Mouse (Mus musculus) layer of hippocampus, adult 18-20 months (tissue): ENCODE measurements around the gene Rps21. TPM values are rescaled to one million over a fixed set of nuclear protein-coding genes. Genes with fewer than 3 reads are reported as not detected.

Experiments
- DNase-seq, 2 experiments: peaks; one replicate each; pipeline ENCODE4 v3.0.0; 2022; ENCODE audit warnings: low spot score in 2 of 2
- total RNA-seq, 2 experiments: library from RNA; stranded (reverse); gene quantifications; 2 replicates each; pipeline ENCODE4 v1.2.3; 2021

Gene Rps21
- total RNA-seq, 2 experiments from 2014 or later, result 772 to 807 TPM

DNA sequence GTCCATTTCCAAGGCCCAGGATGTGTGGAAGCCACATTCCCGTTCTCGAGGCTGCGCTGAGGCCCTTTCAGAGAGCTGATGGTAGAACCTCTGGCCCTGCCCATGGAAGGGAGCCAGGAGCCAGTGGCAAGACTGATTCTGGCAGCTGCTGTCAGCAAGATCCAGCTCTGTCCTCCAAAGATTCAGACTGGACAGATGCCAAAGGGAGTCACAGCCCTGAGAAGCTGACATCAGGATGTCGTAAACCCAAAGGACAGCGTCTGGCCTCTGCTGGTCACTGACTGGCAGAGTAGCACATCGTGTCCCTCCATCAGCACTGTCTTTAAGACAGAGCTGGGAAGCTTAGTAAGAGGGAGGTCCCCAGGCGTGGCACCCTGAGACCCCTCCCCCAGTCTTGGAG, 28.6 kb upstream of the Rps21 start:
- no peak for DNase-seq

DNA sequence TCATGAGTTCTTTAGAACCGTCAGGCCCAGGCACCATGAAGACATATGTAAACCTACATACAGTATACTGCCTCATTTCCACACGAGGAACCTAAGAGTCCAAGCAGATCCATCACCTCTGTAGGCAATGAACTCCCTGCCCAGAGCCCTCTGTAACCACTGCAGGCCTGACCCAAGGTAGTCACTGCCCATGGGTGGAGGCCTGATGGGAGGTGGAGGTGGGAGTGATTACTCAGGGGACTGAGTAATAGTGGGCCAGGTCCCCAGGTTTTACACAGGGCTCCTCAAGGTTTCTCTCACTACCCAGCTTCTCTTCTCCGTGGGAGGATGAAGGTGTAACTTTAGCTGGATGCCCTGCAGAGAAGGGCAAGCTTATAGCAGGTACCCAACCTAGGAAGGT, 28.0 kb upstream of the Rps21 start:
- no peak for DNase-seq

DNA sequence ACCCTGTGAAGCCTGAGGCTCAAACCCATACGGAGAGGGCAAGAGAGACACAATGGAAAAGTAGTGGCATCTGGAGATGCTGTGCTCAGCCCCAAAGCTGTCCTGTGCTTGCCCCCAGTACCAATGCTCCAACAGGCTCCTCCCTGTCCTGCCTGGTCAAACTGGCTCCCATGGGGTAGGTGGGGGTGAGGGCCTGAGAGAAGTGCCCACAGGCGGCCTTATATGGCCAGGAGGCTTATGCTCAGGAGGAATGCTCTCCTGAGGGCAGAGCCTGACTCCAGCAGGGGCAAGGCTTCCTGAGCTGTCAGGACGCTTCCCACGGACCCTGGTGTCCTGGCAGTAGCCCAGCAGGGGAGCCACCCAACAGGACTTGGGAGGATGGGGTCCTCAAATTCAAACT, 26.7 kb upstream of the Rps21 start:
- DNase-seq, result no peak

DNA sequence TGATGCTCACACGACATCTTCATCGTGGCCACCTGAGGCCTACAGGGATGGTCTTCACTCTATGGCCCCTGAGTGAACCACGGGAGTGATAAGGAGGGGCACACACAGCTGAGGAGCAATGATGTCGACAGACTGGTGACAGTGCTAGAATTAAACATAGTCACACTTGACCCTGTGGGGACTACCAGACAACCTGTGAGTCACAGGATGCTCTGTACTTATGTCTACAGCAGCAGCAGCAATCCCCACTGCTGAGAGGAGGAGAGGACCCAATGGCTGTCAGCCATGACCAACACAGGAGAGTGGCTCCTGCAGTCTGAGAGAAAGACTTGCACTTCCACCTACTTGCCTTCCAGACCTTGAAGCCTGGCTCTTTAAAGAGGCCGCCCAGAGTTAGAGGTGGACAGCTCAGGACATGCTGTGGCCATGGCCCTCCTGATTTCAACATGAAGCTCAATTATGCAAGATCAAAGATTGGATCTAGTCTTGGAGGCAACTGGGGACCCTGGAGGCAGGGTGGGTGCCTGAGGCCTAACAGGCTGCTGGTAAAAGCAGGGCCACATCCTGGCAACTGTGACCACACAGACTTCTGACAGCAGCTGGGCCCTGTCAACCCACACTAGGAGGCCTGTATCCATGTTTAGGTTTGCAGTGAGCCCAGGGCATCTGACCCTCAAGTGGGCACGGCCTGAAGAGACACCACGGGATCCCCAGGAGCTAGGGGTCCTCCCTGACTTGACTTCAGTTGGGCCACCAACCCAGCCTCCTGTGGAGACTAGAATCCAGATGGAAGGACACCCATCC, 23.9 kb upstream of the Rps21 start:
- DNase-seq, result no peak

DNA sequence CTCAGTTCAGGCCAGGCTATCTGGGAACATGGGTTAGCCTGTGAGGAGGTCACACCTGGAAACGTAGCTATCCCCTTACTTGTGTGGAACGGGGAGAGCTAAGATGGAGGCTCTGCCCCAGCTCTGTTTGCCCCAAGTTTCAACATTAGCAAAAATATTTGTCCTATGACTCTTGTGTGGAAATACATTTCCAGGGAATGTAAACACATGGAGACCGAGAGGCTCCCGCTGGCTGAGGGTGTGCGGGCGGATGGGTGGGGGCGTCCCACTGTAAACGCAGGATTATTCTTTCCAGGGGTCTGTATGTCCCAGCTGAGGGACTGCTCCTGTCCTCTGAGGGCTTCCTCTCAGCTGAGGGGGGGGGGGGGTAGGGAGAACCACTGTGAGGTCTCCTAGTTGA, 22.8 kb upstream of the Rps21 start:
- DNase-seq, result no peak

DNA sequence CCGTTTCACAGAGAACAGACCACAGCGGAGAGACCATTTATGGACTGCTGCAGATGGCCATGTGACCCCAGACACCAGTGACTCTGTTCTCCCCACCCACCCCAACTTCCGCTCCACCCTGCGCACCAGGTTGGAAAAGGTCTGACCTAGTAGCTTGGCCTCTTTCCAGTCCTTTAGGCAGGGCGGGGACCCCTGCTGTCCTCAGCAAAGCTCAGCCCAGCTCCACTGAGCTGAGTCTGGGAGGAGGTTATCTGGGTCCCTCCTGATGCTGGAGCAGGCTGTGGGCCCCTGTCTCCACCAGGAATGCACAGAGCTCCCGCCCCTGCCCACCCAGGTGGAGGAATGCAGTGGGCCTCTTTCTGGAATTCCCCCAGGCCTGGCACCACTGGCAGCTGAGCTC, 22.2 kb upstream of the Rps21 start:
- no peak for DNase-seq

DNA sequence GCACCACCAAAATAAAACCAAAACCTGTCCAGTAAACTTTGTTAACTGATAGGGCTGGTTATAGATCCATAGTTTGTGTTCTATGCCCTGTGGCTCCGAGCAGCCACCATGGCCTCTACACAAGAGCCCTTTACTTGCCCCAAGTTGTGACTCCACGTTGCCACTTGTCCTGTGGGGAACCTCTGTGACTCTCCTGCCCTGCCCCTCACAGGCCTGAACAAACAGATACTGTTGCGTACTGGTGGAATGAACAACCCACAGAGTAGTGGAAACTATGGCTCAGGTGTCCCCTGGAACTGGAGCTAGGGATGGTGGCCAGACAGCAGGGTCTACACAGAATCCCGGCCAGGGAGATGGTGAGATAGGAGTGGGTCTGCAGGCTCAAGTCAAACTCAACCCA, 21.4 kb upstream of the Rps21 start:
- DNase-seq, result no peak

DNA sequence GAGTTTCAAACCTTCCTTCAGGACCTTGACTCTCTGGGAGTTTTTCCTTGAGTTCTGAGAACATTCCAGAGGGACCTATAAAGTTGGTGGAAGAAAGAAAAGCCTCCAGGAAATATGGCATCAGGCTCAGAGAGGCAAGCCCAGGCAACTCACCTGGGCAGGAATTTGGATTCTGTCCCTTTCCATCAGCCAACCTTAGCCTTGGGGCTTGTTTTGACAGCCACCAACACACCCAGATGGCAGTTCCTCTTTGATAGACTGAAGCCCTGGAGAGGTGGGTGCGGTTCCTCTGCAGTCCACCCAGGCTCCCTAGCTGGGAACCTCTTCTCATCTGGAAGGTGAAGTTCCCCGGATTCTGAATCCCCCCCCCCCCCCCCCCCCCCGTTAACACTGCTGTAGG, 20.7 kb upstream of the Rps21 start:
- DNase-seq, result no peak

DNA sequence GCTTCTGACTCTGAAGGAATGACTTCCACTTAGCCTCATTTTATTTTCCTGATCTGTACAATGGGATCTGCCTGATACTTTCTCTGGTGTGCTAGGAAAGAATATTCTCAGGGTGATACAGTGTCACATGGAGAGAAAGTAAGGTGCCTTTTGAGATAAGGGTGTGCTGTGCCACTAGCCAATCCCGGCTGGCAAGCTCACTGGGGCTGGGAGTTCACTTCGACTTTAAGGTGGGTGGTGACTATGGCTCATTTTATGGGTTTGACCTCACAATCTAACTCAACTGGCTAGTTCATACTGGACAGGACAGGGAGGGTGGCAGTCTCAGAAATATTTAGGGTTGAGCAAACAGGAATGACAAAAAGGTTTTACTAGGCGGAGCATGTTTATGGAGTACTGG, 20.2 kb upstream of the Rps21 start:
- no peak for DNase-seq

DNA sequence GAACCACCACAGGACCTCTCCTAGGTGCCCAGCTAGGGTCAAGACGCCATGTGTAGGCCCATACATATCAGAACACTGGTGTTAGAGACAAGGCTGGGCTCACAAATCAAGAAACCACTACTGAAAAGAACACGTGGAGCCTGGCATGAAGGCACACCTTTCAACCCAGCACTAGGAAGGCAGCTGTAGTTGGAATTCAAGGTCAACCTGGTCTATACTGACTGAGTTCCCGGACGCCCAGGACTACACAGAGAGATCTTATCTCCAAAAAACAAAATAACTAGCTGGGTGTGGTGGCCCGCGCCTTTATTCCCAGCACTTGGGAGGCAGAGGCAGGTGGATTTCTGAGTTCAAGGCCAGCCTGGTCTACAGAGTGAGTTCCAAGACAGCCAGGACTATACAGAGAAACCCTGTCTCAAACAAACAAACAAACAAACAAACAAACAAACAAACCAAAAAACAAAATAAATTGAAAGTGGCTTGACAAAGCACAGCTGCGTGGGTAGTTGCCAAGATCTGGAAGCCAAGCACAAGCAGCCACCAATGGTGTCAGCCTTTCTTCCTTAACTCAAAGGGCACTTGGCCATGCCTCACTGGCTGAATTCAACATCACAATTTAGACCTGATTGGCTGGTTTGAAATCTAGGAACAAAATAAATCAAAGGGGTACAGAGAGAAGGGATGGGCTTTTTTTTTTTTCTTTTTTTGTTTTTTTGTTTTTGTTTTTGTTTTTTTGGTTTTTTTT, 19.4 kb upstream of the Rps21 start:
- DNase-seq, result no peak

DNA sequence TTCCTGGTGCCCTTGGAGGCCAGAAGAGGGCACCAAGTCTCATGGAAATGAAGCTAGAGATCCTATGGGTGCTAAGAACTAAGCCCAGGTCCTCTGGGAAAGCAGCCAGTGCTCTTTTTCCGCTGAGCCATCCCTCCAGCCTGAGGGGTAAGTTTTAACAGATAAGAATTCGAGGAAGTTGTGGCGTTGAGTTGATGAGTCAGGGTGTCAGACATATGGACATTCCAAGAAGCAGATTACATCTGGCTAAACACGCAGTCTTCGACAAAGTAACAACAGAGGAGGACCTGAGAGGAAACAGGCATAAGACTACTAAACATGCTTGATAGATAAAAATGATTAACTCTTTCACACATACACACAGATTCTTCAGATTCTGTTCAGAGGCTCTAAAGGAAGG, 18.6 kb upstream of the Rps21 start:
- DNase-seq, result no peak

DNA sequence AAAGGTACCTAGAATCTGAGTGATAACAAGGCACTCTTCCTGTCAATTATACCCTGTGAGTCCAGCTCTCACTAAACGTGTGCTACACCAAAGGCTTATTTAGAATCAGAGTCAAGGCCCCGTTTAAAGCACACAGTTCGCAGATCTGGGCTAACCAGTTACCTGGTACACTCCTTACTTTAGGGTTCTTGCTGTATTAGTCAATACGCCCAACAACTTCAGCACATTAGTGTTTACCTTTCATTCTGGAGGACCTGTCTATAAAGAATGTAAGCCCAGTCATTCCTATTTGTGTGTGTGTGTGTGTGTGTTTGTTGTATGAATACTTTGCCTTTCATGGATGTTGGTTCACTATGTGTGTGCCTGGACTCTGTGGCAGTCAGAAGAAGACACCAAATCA, 14.1 kb upstream of the Rps21 start:
- DNase-seq, result no peak

DNA sequence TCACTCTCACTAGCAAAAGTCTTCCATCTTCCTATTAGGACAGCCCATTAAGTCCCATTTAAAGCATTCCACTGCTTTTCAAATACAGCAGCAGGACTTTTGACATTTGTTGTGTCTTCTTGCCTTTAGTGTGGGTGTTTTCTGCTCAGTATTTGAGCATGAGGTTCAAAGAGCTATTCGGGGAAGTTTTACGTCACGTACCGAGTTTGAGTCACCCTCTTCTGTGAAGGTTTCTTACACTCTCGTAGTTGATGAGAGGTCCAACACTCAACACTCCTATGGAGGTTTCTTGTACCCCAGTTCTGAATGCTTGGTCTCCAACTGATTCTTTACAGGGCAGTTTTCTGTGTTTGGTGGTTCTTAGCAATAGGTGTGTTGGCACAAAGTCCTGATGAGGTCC, 9.3 kb upstream of the Rps21 start:
- DNase-seq, result no peak

DNA sequence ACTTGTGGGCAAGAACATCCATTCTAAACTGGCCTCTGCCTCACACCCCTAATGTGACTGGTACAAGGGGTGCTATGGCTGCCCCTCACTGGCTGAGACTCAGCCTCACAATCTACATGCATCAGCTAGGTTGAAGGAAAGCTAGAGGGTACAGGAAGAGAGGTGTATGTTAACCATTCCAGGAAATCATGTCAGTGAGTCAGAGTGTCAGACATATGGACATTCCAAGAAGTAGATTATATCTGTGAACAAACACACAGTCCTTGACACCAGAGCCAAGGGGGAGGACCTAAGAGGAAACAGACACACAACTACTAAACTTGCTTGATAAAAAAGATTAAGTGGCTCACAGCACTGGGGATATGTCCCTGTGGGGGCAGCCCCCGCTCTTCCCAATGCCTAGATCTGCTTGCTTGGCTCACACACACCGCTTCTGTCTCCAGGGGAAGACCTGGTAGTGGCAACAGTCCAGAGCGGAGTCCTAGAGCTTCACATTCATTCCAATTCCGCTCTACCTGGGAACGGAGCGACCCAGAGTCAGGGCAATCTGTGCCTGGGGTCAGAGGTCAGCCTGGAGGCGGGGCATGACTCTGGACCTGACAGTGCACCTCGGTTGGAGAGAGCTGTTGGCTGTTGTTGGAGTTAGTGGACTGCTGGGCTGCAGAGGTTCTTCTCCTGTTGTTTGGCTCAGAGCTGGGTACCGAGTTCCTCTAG, 8.1 kb upstream of the Rps21 start:
- no peak for DNase-seq

DNA sequence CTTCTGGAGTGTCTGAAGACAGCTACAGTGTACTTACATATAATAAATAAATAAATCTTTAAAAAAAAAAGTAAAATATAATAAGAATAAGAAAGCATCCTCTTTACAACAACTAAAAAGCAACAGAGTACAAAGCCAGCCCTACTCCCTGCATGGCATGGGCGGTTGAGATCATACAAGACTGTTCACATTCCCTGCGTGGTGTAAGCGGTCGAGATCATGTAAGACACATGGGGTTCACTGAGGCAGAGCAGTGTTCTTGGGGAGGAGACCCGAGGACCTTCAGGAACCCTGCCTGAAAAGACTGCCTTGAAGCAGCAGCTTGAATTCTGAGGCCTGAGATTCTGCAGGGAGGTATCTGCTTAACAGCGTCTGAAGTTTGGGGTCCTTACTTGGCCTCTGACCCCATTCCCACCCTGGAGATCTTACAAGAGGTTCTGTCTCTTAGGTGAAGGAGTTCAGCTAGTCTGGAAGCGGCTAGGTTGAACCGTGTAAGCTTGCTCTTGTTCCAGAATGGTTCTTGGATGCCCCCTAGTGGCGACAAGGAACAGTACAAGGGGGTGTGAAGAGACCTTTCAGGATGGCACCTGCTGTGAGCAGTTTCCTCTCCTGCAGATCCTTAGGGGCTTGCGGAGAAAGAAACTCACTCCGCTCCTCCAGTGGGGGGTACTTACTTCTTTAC, 6.1 kb upstream of the Rps21 start:
- peak; percentile 69 to 83 for DNase-seq

DNA sequence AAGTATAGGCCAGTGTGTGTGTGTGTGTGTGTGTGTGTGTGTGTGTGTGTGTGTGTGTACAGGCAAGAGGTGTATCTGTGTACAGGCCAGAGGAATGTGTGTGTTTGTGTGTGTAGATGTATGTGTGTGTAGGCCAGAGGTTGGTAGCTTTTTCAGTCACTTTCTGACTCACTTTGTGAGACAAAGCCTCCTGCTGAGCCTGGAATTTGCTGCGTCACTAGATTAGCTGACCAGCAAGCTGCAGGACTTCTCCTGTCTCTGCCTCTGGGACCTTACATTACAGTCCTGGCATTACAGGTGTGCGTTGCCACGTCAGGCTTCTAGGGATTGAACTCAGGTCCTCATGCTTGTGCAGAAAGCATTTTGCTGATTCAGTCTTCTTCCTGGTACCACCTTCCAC, 5.3 kb upstream of the Rps21 start:
- DNase-seq, result no peak

DNA sequence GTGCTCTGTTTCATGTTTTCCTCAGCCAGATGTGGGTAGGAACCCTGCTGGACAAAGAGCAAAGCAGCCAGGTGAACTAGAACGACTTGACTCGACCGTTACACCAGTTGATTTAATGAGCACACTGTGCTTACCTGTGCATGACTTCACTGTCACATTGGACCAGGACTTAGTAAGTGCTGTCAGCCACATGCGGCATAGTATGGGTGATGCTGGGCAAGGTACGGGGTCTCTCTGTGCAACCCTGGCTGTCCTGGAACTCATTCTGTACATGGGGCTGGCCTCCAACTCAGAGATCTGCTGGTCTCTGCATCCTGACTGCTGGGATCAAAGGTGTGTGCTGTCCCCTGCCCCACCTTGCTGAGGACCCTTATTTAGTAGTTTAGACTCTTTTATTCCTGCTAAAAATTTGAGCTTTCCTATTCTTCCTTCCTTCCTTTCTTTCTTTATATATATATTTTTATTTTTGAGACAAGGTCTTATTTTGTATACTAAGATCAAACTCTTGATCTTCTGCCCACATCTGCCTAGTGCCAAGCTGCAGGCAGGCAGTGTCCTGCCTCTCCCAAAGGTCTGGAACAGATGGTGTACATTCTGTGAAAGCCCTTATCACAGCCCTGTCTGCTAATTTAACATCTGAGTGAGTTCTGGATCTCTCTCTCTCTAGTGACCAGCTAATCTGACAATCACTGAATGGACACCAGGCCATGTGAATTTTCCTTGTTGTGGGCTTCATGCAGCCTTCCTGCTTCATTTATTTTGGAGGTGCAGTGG, 2.6 kb upstream of the Rps21 start:
- no peak for DNase-seq

DNA sequence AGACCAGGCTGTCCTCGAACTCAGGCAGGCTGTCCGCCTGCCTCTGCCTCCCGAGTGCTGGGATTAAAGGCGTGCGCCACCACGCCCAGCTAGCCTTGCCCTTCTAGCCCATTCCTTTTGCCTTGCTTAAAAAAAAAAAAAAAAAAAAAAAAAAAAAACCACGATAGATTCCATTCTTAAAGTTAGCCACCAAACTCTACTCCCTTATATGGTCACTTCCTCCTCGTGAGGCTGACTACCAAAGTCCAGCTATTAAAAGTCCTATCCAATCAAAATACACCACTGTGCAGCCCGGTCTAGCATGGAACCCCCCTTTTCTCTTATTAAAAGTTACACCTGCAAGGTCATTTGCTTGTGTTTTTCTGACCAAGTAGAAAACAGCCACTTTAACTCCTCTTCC, 1.5 kb upstream of the Rps21 start:
- DNase-seq, result no peak

DNA sequence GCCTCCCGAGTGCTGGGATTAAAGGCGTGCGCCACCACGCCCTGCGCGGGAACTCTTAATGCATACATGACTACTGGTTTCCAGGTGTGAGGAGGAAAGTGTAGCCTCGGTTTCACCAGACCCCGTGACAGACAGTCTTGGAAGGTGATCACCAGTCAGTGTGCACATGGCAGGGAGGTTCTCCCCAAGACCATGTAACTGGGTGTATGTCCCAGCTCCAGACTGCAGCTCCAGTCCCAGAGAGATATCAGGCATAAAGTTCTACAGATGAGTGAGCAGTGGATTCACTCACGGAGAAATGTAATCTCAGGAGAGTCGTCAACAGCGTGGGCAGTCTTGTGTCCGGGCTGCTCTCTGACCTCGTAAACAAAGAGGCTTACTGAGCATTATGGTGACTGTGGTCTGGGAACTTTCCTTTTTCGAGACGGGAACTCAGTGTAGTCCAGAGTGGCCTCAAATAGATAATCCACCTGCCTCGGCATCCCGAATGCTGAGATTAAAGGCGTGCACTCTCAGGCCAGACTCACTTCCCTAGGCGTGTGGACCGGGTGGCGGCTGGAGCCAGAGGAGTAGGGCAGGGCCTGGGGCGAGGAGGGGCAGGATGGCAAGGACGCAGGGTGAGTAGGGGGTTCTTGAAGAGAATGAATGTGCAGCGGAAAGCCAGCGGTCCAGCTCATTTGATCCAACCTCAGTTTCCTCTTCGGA, 729 bp upstream of the Rps21 start:
- DNase-seq, result no peak
